Mouse (Mus musculus) left cerebral cortex, postnatal 4 days (tissue): Measurements from ENCODE around the gene Tdrd7. TPM values are rescaled to one million over a fixed set of nuclear protein-coding genes. Genes with fewer than 3 reads are reported as not detected.

Experiments used
- DNase-seq: peaks from one replicate; pipeline ENCODE4 v3.0.0-alpha.2; 2022
- intact Hi-C: fragments of 180-260 bp; cut with DNase I; formaldehyde crosslinking; loops from one replicate; pipeline ENCODE4 v1.15.1; 2025
- total RNA-seq, 2 experiments: library from RNA; stranded (reverse); gene quantifications; 2 replicates each; pipeline ENCODE4 v1.2.3; 2021

The Tdrd7 gene
- total RNA-seq, 2 experiments from 2014 or later, result 26.1 to 29.2 TPM

DNA sequence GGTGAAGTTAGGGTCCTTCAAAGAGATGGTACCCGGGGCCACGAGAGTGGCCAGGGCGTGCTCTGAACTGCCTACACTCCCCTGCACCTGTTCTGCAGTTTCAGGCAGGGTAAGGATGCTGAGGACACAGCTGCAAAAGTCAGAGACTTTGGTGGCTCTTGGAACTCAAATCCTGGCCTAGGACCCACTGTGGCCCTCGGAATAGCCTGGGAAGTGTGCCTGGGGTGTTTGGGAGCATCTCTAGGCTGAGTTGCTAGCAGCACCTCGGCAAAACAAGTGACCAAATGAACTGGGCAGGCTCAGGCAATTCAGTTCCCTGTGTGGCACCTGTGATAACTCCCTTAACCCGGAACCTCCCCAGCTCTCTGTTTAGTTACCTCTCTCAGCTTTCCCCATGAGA, 74.8 kb downstream of the Tdrd7 start:
- DNase-seq, result no peak
- intact Hi-C loops, result loop anchor here (10.0 kb wide), 1 partner anchor 85 kb away; no protein-coding TSS in a partner anchor

- DNase-seq, result peak; percentile 19
- intact Hi-C loops, result no loop called here
Observed at GRCm38 (mm10) chr4:46040594-46041192, 75.6 kb downstream of the Tdrd7 start.

DNA sequence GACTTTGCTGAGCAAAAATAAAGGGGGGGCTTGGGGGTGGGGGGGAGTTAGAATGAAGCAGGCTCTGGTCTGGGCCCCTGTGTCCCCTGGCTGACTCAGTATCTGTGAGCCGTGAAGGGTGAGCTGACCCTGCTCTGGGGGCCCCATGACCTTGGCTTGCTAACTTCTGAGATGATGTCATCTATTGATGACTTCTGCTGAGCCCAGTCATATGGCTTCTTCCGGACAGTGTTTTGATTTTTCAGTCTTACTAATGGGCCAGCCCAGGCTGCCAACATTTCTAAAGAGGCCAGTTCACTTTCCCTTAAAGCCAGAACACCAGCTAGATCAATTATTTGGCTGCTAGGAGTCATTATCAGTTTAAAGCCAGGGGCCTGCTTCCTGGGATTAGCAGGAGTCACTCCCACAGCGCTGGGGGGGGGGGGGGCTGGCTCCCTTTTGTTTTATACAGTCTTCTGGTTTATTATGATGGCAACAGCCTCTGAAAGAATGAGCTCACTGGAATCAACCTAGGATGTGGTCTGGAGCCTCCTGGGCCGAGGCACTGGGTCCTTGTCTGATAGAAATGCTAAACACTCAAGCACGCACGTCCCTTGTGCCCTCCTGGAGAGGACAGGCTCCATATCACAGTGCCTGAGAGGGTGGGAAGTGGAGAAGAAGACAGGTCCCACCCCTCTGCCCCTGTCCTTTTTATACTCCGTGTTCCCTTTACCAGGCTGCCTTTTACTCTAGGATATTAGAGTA, 76.8 kb downstream of the Tdrd7 start:
- DNase-seq, result no peak
- intact Hi-C loops, result no loop called here

DNA sequence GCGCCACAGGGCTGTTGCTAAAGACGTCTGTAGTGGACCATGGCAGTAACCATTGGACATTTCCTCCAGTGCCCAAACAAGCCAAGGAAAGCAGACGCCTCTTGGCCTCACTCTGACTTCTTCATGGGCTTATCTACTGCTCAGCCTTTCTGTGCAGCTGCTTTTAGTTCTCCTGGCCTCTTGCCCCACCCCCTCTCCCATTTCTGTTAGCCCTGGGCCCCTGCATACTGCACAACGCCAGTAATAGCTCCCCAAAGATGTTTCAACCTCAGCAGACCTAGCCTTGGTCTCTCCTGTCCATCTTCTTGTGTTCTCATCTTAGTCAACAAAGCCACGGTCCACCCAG, 77.3 kb downstream of the Tdrd7 start:
- intact Hi-C loops, result no loop called here
- no peak for DNase-seq

DNA sequence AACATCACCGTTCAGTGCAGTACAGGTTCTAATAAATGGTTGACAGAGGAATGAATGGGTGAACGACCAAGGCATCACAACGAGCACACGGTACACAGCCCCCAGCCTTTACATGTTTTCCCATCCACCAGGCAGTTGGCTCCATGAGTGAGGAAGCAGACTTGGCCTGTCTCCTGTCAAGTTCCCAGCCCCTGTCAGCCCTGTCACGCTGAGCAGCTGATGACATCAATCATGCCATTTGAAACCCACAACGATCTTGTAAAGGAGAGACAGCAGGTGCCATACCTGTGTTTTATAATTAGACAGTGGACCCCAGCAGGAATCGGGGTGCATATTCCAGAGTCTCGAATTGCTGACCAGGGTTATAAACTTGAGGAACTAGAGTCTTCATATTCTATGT, 78.2 kb downstream of the Tdrd7 start:
- intact Hi-C loops, result no loop called here
- no peak for DNase-seq

- intact Hi-C loops, result no loop called here
- DNase-seq, result no peak
Observed at GRCm38 (mm10) chr4:46047971-46048370, 82.8 kb downstream of the Tdrd7 start.

- intact Hi-C loops, result no loop called here
- DNase-seq, result no peak
Observed at GRCm38 (mm10) chr4:46048418-46048817, 83.3 kb downstream of the Tdrd7 start.

GRCm38 (mm10) chr4:46053323-46054107, 88.4 kb downstream of the Tdrd7 start:
- no peak for DNase-seq
- intact Hi-C loops, result no loop called here

DNA sequence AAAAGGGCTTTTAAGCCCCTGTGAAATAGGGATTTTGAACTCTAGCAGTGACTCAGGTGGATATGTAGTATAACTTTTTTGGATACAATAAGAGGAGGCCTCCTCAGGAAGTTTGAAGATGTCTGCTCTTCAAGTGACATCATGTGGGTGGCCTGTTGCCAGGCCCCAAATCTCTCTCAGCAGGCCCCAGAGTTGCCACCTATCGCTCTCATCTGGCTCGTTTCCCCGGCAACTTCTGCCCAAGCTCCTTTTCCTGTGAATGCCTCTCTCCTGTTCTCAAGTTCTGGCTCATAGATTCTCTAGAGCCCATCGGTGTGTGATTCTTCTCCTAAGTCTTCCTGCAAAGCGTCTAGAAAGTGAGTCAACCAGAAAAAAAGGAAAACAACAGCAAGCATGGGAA, 91.0 kb downstream of the Tdrd7 start:
- intact Hi-C loops, result no loop called here
- DNase-seq, result no peak

DNA sequence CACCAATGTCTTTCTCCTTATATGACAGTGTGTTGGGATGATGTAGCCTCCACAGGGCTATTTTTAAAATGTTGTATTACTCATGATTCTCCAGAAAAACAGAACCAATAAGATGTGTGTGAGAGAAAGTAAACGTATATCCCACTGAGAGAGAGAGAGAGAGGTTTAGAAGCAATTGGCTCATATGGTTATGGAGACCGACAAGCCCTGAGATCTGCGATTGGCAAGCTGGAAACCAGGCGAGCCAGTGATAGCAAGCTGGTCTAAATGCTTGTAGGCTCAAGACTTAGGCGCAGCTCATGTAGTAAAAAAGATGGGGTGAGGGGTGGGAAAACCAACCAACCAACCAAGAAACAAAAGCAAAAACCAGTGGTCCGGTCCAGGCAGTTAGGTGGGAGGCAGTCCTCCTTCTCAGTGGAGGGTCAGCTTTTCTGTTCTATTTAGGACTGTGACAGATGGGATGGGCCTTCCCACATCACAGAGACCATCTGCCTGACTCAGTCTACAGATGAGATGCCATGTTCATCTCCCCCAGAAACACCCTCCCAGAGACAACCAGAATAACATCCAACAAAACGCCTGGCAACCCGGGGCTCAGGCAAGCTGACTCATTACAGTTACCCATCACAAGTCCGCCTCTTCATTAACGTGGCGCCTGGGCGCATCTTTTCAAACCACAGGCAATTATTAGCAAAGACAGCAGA, 96.3 kb downstream of the Tdrd7 start:
- intact Hi-C loops, result no loop called here
- peak; percentile 32 for DNase-seq

- intact Hi-C loops, result no loop called here
Observed at GRCm38 (mm10) chr4:46063841-46064240, 98.7 kb downstream of the Tdrd7 start.

GRCm38 (mm10) chr4:46064263-46064662, 99.1 kb downstream of the Tdrd7 start:
- intact Hi-C loops, result no loop called here
- no peak for DNase-seq

More at GRCm38 (mm10) chr4:46063841-46064240, 98.7 kb downstream of the Tdrd7 start:
- no peak for DNase-seq

DNA sequence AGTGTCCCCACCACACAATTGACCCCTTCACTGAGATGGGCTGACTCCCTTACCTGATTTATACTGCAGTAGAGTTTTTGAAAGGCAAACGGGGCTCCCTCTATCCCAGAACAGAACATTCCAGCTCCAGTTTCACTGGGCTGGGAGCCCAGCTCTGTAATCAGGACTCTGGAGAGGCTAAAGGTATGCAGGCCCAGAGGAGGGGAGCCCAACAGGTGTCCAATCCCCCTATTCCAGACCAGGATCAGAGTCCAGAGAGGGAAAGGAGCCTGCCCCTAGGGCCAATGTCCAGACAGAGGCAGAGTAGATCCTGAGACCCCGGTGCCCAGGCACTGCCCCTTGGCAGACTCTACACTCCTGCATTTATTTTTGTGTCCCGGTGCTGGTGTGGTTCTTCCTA, 99.8 kb downstream of the Tdrd7 start:
- no peak for DNase-seq
- intact Hi-C loops, result no loop called here

DNA sequence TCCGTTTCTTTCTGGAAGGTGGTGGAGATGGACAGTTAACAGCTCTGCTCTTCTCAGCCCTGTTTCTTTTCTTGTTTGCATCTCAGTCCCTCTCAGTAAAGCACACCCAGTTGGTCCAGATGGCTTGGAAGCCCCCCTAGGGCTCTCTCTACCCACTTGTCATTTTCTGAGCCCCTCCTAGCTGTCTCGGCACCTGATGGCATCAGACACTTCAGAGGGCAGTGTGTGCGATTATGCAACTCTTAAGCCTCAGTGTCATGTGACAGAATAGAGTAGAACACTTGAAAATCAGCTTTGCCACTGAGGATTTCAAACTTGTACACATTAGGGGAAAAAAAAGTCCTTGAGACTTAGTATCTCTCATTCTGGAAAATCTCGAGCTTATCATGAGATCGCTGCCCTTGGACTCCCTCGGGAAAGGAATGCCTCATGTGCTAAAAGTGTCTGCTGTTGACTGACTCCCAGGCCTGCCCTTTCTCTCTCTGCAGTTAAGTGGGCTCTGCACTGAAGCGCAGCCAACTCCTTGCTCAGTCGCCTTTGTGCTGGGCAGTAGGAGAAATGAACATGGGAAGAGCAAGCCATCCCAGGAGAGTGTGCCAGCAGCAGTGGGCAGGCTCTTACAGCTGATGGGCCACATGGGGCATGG, 100.7 kb downstream of the Tdrd7 start:
- intact Hi-C loops, result no loop called here
- no peak for DNase-seq

- DNase-seq, result no peak
- intact Hi-C loops, result no loop called here
Observed at GRCm38 (mm10) chr4:46068060-46068459, 102.9 kb downstream of the Tdrd7 start.

DNA sequence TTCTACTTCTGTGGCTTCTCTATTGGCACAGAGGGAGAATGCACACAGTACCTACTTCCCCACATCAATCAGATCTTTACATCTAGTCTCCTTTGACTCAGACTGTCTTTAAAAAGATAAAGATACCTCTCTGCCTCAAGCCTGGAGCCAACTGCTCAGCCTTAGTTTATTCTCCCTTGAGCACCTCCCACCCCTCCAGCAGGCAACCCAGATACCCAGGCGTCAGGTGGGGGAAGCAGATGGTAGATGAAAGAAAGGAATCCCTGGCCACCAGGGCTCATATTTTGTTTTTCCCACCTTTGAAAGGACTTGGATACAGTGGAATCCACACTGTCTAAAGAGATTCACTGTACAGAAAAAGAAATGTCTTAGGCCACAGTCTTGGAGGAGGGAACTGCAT, 103.4 kb downstream of the Tdrd7 start:
- DNase-seq, result no peak
- intact Hi-C loops, result no loop called here

DNA sequence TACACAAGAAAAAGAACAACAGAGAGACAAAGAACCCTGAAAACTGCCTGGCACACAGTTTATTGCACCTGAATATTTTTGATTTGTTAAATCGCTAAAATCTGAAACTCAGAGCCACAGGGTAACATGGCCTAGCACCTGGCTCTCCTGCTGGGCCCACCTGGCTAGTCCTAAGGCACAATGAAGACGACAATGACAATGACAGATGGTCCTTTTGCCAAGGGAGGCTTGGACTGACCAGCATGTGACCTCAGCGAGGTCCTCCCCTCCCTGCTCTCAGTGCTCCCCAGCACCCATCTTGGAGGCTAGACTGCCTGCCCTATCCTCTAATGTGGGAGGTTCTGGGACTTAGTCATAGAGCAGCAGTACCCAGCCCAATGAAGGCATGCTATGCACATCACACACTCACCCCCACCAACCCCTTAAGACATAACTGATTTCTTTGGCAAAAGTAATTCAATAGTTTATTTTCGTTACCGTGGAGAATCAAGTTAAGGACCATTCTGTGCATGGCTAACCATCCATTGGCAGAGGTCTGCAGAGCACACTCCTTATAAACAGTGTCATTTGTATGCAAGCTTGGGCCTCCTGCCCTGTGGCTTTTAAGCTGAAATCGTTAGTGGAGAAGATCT, 104.8 kb downstream of the Tdrd7 start:
- intact Hi-C loops, result no loop called here
- no peak for DNase-seq

DNA sequence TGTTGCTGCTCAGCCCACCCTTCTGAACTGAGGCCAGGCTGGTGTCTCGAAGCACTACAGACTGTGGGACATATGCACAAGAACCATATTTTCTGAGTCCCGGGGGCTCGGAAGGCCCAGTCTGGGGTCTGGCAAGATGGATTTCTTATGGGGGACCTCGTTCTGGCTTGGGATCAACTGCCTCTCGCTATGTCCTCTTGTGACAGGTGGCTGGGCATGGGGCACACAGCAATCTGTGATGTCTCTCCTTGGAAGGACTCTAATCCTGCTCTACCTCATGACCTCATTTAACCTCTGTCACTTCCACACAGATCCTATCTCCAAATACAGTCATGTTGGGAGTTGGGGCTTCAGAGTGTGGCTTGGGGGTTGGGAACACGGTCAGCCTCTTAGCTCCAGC, 107.5 kb downstream of the Tdrd7 start:
- no peak for DNase-seq
- intact Hi-C loops, result no loop called here

DNA sequence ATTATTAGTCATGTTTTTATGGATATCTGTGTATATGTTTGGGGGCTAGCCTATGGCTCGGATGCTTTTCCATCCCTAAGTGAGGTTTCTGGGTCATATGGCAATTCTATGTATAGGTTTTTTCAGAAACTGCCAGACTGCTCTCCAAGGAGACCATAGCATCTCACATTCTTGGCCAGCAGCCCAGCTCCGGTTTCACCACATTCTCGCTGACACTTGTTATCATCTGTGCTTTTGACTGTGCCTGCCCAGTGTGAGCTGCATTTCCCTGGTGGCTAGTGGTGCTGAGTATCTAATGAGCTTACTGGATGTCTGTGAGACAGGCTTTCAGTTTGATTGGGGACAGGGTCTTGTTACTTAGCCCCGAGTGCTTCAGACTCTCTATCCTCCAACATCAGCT, 108.6 kb downstream of the Tdrd7 start:
- intact Hi-C loops, result no loop called here
- DNase-seq, result peak; percentile 41

DNA sequence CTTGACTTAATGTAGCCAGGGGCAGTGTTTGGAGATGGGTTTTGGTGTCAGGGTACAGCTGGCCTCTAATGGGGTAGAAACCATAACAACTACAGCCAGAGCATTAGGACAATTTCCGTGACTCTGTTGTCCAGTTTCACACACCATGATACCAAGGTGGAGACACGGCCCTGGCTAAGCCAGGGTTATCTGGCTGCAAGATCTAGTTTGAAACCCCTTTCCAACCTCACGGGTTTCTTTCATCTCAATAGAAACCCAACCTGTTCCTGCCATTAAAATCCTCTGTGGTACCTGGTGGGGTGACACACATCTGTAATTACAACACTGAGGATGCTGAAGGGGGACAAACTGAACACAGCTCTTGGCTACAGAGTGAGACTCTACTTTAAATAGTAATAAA, 110.5 kb downstream of the Tdrd7 start:
- intact Hi-C loops, result no loop called here
- no peak for DNase-seq
